Mouse (Mus musculus) liver, adult 2 months (tissue): ENCODE measurements around the gene Ogg1. TPM values are rescaled to one million over a fixed set of nuclear protein-coding genes. Genes with fewer than 3 reads are reported as not detected.

ENCODE experiments used
- DNase-seq: peaks from one replicate; pipeline ENCODE4 v3.0.0-alpha.2; 2011; ENCODE audit warnings: low read depth, low spot score; ENCODE audit errors: extremely low read depth
- H3K27ac ChIP-seq: fragments of 200-500 bp; replicated peaks from 2 replicates; pipeline ENCODE4 v1.5.1; 2012; ENCODE audit warnings: low read depth, mild to moderate bottlenecking, control low read depth, inconsistent platforms, low read length; ENCODE audit not compliant: insufficient read depth
- H3K27me3 ChIP-seq: fragments of 200-500 bp; 2 replicates; pipeline ENCODE4 v1.6.1; 2012; ENCODE audit warnings: mild to moderate bottlenecking, moderate library complexity, low read length, inconsistent platforms; ENCODE audit not compliant: control insufficient read depth, insufficient read depth
- H3K36me3 ChIP-seq: fragments of 200-500 bp; 2 replicates; pipeline ENCODE4 v1.6.1; 2012; ENCODE audit warnings: low read length, inconsistent platforms; ENCODE audit not compliant: control insufficient read depth, insufficient read depth
- H3K4me1 ChIP-seq: fragments of 200-500 bp; 2 replicates; pipeline ENCODE4 v1.6.1; 2011; ENCODE audit warnings: low read length; ENCODE audit not compliant: control insufficient read depth, insufficient read depth
- H3K4me3 ChIP-seq: fragments of 200-500 bp; 2 replicates; pipeline ENCODE4 v1.5.1; 2011; ENCODE audit warnings: low read depth, mild to moderate bottlenecking, control low read depth, low read length, moderate library complexity; ENCODE audit not compliant: insufficient read depth
- H3K79me2 ChIP-seq: fragments of 200-500 bp; 2 replicates; pipeline ENCODE4 v1.6.1; 2012; ENCODE audit warnings: inconsistent platforms, mild to moderate bottlenecking, low read length, moderate library complexity; ENCODE audit not compliant: control insufficient read depth, insufficient read depth
- H3K9ac ChIP-seq: fragments of 200-500 bp; 2 replicates; pipeline ENCODE4 v1.6.1; 2012; ENCODE audit warnings: low read depth, mild to moderate bottlenecking, control low read depth, inconsistent platforms, low read length
- CTCF ChIP-seq: fragments of 200-500 bp; IDR thresholded peaks from 2 replicates; pipeline ENCODE4 v1.5.1; 2011; ENCODE audit warnings: low read depth, low read length, control low read depth
- POLR2A ChIP-seq: fragments of 200-500 bp; IDR thresholded peaks from 2 replicates; pipeline ENCODE4 v1.6.1; 2011; ENCODE audit warnings: low read length, control low read depth; ENCODE audit not compliant: insufficient read depth; ENCODE audit errors: extremely low read depth
- WGBS: fragments of 180-500 bp; shearing (Covaris S2); methylation state at CpG from one replicate; pipeline ENCODE4 v1.1.7; 2018; 5-methylcytosine and 5-hydroxymethylcytosine counted together
- polyA plus RNA-seq: library from polyadenylated mRNA; depleted of rRNA; stranded (reverse); fragments of >200 nt; gene quantifications from 2 replicates; pipeline ENCODE4 v1.2.3, GENCODE M21; 2012
- total RNA-seq: library from RNA; depleted of rRNA; stranded (reverse); fragments of >200 nt; gene quantifications from 2 replicates; pipeline ENCODE4 v1.2.3, GENCODE M21; 2014

Ogg1 gene
- total and polyA plus RNA-seq, 2 experiments, result 4.8 to 10.4 TPM

- TF ChIP-seq CTCF (no peak), POLR2A (no peak)
- H3K9ac ChIP-seq, result no peak overlapping the region
- no peak overlapping the region for H3K4me3 ChIP-seq
- H3K27me3 ChIP-seq, result no peaks in the 10 kb centered on the region
- peaks cover 10% of the 10 kb centered on the region for H3K36me3 ChIP-seq
- no peaks in the 10 kb centered on the region for H3K79me2 ChIP-seq
- H3K4me1 ChIP-seq, result peaks cover 3% of the 10 kb centered on the region
- H3K27ac ChIP-seq, result no peak overlapping the region
- no peak for DNase-seq
- 100% methylated on average over 1 of the region's 1 CpGs for WGBS
These were observed 40.8 kb downstream of the Ogg1 start for GRCm38 (mm10) chr6:113367574-113367973.

- no peak for DNase-seq
- Histone ChIP-seq H3K27me3 (no peaks in the 10 kb centered on the region), H3K9ac (no peak overlapping the region), H3K36me3 (peaks cover 13% of the 10 kb centered on the region), H3K4me3 (no peak overlapping the region), H3K27ac (no peak overlapping the region), H3K4me1 (peaks cover 3% of the 10 kb centered on the region), H3K79me2 (no peaks in the 10 kb centered on the region)
- WGBS, result 93% methylated on average over 7 of the region's 7 CpGs
- TF ChIP-seq CTCF (no peak), POLR2A (no peak)
These were observed 41.4 kb downstream of the Ogg1 start for GRCm38 (mm10) chr6:113368124-113368523.

- TF ChIP-seq CTCF (no peak), POLR2A (no peak)
- H3K27me3 ChIP-seq, result no peaks in the 10 kb centered on the region
- 94% methylated on average over 5 of the region's 5 CpGs for WGBS
- H3K27ac ChIP-seq, result no peak overlapping the region
- H3K36me3 ChIP-seq, result peaks cover 15% of the 10 kb centered on the region
- H3K4me3 ChIP-seq, result no peak overlapping the region
- H3K4me1 ChIP-seq, result peaks cover 3% of the 10 kb centered on the region
- H3K9ac ChIP-seq, result no peak overlapping the region
- H3K79me2 ChIP-seq, result no peaks in the 10 kb centered on the region
- no peak for DNase-seq
These were observed 41.8 kb downstream of the Ogg1 start for GRCm38 (mm10) chr6:113368577-113368976.

GRCm38 (mm10) chr6:113370194-113370929, 43.6 kb downstream of the Ogg1 start:
- Histone ChIP-seq H3K4me1 (no peaks in the 10 kb centered on the region), H3K27me3 (no peaks in the 10 kb centered on the region), H3K79me2 (no peaks in the 10 kb centered on the region), H3K4me3 (no peak overlapping the region), H3K27ac (no peak overlapping the region), H3K36me3 (peaks cover 15% of the 10 kb centered on the region), H3K9ac (no peak overlapping the region)
- TF ChIP-seq CTCF, result no peak
- TF ChIP-seq POLR2A, result no peak
- DNase-seq, result no peak
- WGBS, result 93% methylated on average over 20 of the region's 20 CpGs

- H3K4me3 ChIP-seq, result no peak overlapping the region
- WGBS, result 95% methylated on average over 4 of the region's 4 CpGs
- peaks cover 3% of the 10 kb centered on the region for H3K4me1 ChIP-seq
- no peaks in the 10 kb centered on the region for H3K27me3 ChIP-seq
- TF ChIP-seq POLR2A (no peak), CTCF (no peak)
- H3K79me2 ChIP-seq, result peaks cover 5% of the 10 kb centered on the region; the same call in 1 of the 2 replicates
- no peak overlapping the region for H3K27ac ChIP-seq
- peaks cover 13% of the 10 kb centered on the region; the same call in 1 of the 2 replicates for H3K36me3 ChIP-seq
- no peak for DNase-seq
- H3K9ac ChIP-seq, result no peak overlapping the region
These were observed 46.7 kb downstream of the Ogg1 start for GRCm38 (mm10) chr6:113373491-113373890.

GRCm38 (mm10) chr6:113377172-113377495, 50.4 kb downstream of the Ogg1 start:
- H3K27ac ChIP-seq, result peak overlapping the region; percentile 97
- H3K9ac ChIP-seq, result peak overlapping the region; percentile 76
- H3K4me1 ChIP-seq, result peaks cover 7% of the 10 kb centered on the region
- peak; percentile 79 for DNase-seq
- H3K36me3 ChIP-seq, result peaks cover 10% of the 10 kb centered on the region; the same call in 1 of the 2 replicates
- 4% methylated on average over 7 of the region's 7 CpGs for WGBS
- no peak for TF ChIP-seq CTCF
- no peak for TF ChIP-seq POLR2A
- peaks cover 20% of the 10 kb centered on the region; the same call in 1 of the 2 replicates for H3K79me2 ChIP-seq
- no peaks in the 10 kb centered on the region for H3K27me3 ChIP-seq
- H3K4me3 ChIP-seq, result peak overlapping the region; percentile 72
